Mouse (Mus musculus): ENCODE measurements around the gene Slit3.

Gene Slit3

DNA sequence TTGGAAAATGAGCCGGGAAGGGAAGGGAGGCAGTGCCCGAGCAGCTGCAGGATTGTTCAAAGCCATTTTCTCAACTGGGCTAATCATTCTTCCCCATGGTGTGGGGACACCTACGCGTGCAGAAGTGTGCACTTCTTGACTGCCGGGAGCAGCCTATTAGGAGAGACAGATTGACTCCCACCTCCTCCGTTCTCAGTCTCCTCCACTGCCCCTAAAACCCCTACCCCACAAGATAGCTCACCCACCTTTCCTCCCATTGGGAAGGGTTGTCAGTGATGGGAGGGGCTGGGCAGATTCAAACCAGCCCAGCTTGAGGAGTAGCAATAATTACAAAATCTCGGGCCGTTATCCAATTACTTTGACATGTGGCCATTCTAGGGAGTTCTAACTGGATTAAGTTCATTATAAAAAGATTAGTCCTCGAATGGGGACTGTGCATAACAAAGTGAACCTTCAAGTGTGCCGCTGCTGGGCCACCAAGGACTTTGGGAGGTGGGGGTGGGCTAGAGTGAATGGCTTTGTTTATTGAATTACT, 333.2 kb downstream of the Slit3 start:
- WGBS: 50% methylated on average over 10 of the region's 10 CpGs

DNA sequence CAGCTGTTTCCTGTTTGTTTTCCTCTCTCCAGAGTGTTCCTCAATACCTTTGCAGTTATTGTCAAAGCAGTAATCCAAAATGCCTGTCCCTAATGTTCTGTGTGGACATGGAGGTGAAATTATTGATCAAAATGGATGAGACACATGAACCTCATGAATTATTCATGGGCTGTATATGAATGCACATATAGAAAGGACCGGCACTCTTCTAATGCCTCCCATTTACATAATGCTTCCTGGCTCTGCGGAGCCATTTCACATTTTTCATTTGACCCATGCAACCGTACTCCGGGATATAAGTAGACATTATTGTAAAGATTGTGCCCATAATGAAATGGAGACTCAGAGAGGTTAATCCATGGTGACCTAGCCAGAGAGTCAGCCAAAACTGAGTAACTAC, 333.8 kb downstream of the Slit3 start:
- WGBS: 61% methylated on average over 4 of the region's 4 CpGs

DNA sequence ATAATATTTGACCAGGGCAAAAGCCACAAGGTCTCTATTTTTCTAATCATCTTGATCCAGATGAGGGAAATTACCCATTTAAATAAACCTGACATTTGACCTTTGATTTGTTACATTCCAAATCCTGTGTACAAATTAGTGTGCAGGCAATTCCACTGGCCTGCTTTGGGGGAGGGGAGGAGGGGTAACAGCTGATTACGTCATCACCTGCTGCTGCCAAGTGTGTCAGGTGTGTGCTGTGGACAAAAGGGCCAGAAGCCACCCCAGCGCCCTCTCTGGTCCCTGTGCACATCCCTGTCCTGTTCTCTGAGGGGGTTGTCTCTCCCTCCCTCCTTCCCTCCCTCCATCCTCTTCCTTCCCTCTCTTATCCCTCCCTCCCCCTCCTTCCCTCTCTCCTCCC, 337.0 kb downstream of the Slit3 start:
- 52% methylated on average over 2 of the region's 2 CpGs for WGBS

DNA sequence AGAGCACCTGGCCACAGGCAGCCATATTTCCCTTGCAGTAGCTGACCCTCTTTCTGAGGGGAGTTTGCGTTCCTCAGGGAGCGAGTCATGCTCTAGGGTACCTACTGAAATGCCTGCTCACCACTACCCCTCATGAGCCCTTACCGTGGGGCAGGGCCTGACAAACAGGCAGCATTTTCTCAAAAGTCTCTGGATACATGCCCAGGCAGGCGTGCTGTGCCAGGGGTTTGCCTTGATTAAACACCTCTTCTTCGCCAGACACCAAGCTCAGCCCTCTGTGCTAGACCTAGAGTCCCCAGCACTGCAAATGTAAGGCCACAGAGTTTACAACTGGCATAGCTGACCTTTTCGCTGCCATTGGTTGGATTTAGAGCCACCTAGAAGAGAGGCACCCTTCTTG, 345.7 kb downstream of the Slit3 start:
- WGBS: 81% methylated on average over 6 of the region's 6 CpGs

DNA sequence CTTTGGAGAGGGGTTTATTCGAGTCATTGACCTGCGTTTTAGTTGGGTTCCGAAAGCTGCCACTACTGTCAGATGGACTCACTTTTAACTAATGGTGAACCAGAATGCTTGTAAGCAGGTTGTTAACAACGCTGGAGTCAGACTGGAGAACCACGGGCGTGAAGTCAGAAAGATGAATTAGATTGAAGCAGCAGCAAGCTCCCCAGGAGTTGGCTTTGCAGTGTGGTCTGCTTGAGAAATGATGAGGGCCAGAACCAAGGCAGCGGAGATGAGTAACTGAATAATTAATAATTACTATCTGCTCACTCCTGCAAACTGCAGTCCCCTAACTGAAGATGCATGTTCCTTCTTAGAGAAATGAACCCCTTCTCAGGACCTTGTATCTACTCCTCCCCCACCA, 347.8 kb downstream of the Slit3 start:
- 93% methylated on average over 7 of the region's 7 CpGs for WGBS

DNA sequence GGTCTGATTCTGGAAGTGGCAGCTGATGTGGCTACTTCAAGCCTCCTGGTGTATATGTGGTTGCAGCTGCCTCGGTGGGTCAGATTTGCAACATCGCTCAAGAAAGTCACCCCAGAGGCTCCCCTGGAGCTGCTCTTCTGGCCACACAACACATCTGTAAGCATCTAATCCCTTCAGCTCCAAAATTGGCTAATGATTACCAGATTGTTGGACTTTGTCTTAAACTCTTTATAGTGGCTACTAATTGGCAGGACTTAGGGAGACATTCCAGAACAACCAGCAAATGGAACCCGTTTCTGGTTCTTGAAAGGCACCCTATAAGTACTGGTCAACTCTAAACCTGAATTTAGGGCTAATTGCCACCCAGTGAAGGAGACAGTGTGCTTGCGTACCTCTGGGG, 348.9 kb downstream of the Slit3 start:
- 75% methylated on average over 4 of the region's 4 CpGs for WGBS

DNA sequence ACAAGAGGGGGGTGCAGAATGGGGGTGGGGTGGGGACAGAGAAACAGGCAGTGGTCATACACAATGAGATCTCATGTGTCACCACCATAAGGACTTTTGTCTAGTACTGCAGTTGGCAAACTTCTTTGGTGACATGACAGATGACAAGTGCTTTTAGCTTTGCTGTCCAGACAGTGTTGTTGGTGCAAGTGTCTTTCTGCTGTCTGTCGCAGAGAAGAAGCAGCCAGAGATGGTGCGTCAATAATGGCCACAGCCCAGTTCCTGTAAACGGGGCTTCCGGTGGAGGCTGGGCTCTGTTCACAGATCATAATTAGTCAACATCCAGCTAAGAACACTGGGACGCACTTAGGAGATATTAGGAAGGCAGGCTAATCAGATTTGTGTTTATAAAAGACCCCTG, 349.8 kb downstream of the Slit3 start:
- 68% methylated on average over 5 of the region's 5 CpGs for WGBS

DNA sequence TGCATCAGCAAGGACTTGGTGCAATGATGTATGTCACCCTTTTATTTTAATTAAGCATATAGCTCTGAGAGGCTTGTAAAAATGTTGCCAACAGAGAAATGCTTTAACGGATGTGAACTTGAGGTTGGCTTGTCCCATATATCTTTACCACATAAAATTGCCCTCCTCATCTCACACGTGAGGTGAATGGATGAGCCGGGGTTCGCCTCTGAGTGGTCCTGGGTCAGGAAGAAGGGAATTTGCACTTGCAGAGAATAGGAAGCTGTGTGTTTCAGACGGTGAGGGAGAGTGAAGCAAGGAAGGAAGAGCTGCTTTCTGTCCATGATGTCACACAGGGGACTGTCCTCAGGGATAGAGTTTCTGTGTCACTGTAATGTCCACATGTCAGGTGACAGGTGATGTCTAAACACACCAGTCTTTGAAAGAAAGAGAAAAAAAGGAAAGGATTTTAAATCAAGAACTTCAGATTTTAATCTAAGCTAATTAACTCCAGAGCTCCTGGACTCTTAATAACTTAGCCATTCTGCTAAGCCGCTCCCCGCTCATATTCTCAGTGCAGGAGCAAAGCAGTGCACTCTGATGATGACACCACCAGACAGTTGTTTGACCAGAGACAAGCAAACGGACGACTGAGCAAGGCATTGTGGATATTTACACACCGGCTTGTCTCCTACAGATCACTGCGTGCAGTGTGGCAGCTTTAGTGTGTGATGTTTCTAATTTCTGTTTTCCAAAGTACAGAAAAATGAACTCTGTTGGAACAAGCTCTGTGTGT, 352.0 kb downstream of the Slit3 start:
- 73% methylated on average over 11 of the region's 11 CpGs for WGBS

DNA sequence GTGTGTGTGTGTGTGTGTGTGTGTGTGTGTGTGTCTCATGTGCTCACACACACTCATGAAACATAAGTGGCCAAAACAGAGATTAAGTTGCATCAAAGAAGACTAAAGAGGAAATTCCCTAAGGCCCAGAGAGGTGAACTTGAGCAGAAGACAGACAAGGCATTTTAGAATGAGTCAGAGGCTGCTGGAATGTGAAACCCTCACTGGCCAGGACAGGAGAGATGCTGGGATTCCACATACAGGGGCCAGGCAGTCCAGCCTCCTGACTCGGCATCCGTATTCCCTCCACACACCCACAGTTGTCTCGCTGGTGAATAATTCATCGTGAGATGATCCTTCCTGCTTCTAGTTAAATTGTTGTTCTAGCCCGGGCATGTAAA, 352.6 kb downstream of the Slit3 start:
- WGBS: 76% methylated on average over 5 of the region's 5 CpGs

DNA sequence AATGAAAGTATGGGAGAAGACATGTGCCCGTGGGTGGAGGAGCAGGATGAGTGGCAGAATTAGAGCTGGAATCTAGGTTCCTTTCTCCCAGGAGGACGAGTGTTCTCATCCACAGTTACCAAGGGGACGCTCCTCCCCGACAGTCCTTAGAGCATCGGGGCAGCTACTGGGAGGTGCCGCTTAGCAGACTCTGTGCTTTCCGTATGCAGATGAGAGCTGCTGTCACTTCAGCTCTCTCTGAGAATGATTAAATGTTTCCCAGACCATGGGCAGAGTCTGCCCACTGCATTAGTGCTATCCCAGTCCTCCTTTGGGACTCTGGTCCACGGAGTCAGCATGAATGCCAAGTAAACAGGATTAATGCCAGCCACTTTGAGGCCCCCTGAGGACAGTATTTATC, 359.1 kb downstream of the Slit3 start:
- WGBS: 41% methylated on average over 8 of the region's 8 CpGs

DNA sequence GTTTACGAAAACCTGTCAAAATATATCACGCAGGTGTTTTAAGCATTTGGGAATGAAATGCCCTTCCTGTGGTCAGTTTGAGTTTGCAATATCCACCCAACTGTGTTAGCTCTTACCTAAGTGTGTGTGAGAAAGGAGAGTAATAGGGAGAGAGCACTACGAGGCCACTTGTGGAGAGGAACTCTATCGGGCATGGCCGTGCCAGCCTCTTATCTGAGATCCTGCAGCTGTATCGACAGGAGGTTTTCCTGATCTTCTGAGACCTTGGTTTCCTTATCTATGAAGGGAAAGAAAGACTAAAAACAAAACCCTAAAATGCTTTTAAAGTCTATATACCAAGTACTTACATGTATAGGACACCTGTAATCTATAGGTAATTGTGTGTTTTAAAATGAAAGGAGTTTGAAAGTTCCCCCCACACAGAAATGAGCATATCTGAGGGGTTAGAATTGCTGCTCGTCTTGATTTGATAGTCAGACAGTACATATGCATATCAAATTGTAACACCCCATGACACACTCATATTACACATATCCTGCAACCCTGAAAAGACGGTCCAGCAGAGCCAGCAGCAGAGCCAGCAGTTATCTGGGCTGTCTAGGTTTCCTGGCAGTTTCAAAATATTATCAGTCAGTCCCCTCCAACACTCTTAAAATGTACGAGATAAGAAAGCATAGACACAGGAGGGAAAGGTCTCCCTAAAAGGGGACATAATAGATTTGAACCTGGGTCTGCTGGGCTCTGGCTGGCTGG, 360.8 kb downstream of the Slit3 start:
- WGBS: 88% methylated on average over 9 of the region's 9 CpGs

DNA sequence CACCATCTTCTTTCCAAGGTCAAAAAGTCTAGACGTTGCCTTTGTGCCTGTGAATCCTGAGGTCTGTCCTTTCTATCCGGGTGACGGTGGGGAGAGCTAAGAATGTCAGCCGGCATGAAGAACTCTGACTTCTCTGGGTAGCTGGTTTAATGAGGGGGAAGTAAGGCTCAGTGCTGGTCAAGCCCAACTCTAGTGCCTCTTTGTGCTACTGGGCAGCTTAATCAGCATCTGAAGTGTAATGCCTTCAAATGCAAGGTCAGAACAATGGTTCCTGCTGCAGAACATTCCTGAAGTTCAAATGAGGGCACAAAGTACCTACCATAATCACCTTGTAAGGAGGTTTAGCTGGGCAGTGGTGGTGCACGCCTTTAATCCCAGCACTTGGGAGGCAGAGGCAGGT, 366.9 kb downstream of the Slit3 start:
- WGBS: 88% methylated on average over 5 of the region's 5 CpGs

DNA sequence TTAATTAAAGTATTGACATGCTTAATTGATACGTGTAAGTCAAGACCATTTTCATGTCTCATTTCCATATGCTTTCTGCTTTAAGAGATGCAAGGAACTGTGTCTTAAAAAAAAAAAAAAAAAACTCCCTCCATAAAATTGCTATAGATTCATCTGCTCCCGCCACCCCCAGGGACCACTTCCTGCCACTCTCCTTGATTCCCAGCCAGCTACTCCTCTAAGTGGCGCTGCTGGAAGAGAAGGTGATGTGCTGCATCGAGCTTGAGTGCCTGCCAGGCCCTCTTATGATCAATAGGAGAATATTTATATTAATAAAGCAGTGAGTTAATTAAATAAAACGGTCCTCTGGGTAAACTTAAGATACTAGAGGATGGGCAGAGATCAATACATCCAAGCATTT, 370.7 kb downstream of the Slit3 start:
- 64% methylated on average over 5 of the region's 5 CpGs for WGBS

DNA sequence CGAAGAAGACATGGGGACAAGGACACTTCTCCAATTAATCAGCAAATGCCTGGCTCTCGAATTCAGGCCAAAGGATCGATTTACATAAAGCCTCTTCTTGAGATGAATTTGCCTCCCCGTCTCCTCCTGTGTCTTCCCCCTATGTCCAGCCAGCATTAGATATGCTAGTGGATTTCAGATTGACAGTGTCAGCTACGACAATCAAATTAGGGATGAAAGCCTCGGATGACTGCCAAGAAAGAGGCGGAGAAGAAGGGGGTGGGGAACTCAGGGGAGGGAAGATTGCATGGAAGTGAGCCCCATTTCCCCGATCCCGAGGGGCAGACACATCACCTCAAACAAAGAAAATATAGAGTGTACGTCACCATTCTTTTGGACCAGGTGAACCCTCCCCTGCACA, 375.9 kb downstream of the Slit3 start:
- 72% methylated on average over 10 of the region's 10 CpGs for WGBS

DNA sequence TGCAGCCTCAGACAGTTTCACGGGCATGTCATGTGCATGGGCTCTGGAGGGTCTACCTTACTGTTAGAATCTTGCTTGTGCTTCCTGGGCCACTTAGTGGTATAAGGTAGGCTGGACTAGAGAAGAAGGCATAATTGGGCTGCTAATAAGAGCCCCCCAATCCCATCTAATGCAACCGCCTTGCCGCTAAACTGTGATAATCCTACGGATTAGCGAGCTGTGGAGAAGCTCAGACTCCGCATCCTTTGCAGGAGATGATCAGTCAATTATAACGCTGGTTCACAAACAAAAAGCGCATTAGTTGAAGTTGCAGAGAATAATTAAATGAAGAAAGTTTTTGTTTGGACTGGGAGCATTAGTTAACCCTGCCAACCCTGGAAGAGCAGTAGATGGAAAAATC, 376.9 kb downstream of the Slit3 start:
- 75% methylated on average over 8 of the region's 8 CpGs for WGBS

DNA sequence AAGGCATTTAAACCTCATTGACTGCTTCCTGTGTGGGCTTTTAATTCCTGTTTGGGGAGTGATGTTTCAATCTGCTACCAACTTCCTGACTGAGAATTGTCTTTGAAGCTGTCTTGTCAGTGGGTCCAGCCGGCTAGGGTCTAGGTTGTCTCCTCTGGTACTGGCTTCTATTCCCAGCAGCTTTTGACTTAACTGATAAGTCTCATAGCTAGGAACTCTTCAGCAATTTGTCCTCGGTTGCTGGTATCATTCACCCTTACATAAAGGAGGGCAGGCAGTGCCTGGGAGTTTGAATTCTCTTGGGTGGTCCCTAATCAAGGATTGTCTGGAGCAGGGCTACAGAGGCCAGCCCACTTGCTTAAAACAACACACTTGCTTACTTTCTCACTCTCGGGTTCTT, 381.1 kb downstream of the Slit3 start:
- WGBS: 65% methylated on average over 3 of the region's 3 CpGs

DNA sequence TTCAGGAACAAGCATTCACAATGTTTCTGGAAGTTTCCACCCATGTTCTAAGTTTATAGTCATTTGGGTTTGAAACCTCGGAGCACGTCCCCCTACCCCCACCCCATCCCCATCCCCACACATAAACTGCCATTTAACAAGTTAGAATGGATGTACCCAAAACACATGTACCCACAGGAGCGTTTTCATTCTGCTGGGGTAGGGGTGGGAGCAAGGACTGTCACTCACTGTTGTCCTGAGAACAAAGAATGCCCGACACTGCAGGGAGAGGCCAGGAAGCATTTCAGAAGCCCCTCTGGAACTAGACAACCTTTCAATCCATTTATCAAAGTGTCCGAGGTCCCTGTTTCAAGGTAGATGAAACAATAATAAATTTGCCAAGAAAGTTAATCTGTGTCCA, 383.0 kb downstream of the Slit3 start:
- WGBS: 37% methylated on average over 5 of the region's 5 CpGs

DNA sequence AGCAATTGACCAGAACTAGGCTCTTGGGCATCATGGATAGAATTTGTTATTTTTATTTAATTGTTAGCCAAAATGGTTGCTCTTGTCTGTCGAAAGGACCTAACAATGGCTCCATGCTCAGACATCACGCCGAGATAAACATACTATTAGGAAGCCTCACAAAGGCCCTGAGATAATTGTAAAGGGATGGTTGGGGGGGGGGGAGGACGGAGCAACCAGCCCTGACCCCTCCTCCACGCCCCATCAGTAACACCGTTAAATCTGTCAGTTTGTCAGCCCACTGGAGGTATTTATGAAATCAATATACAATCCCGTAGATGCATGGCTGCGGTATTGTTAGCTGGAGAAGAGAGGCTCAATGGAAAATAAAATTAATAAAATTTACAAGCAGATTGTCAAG, 383.9 kb downstream of the Slit3 start:
- 77% methylated on average over 8 of the region's 8 CpGs for WGBS

DNA sequence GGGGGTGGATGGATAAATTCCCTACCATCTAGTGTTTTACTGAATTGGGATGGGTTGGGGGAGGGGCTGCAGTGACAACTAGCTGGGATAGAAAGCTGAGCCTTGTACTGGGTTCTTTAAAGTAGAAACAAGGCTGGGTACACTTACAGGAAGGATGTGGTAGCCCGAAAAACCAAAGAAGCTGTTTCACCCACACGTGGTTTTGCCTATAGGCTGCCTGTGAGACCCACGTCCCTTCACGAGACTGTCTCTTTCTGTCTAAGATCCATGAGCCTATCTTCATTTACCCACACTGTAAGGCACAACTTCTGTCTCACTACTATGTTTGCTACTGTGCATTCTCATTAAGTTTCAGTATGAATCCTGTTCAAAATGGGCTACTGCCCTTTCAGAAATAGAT, 384.3 kb downstream of the Slit3 start:
- 68% methylated on average over 4 of the region's 4 CpGs for WGBS

DNA sequence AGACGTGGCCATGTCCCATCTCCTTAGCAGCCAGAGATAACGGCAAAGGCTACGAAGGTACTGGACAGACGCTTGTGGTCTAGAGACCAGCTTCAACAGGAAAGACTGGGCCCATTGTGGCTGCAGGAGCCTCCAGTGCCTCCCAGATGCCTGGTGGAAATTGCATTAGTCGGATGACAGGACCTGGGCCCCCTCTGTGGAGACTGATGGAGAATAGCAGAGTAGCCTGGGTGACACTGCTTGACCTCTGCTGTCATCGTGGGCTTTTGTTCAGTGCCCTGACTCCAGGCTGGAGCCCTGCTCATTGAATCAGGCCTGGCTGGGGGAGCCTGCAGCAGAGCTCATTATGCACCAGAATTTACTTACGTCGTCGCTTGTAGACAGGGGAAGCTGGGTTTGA, 384.8 kb downstream of the Slit3 start:
- WGBS: 83% methylated on average over 9 of the region's 9 CpGs

DNA sequence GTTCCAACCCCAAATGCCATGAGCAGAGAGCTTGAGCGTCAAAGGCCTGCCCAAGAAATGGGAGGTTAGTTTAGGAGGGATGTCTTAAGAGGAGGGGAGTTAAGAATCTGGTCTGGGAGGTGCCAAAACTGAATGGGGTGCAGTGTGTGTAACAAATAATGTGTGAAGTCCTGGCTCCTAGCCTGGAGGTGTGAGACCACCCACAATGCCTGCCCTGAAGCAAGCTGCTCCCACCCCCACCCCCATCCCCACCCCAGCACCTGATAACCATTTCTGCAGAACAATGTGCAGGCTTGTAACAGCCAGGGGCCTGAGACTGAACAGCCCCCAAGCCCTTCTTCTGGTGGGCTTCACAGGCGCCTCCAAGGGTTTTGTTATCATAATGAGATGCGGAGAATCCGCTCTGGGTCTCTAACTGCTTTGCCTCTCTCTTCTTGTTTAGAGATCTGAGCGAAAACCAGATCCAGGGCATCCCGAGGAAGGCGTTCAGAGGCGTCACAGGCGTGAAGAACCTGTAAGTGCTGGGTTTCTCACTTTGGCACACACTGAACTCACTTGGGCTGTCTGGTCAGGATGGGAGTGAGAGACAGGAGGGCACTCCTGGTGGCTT, 386.9 kb downstream of the Slit3 start:
- WGBS: 86% methylated on average over 9 of the region's 9 CpGs

DNA sequence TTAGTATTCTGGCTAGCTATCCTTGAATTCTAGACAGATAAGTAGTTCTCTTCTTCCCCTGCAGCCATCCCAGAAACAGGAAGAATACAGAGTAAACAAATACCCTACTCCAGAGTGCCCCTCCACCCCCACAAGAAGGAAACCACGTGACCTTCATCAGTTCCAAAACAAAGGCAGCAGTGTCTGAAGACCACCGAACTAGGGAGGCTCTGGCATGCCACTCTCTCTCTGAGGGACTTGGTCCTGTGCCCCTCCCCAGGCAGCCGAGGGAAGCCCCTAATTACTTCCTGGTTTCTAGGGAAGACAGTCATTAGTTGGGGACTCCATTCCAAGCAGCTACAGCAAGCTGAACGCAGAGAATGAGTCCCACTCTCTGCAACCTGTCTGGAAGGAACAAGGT, 391.7 kb downstream of the Slit3 start:
- WGBS: 28% methylated on average over 4 of the region's 4 CpGs

DNA sequence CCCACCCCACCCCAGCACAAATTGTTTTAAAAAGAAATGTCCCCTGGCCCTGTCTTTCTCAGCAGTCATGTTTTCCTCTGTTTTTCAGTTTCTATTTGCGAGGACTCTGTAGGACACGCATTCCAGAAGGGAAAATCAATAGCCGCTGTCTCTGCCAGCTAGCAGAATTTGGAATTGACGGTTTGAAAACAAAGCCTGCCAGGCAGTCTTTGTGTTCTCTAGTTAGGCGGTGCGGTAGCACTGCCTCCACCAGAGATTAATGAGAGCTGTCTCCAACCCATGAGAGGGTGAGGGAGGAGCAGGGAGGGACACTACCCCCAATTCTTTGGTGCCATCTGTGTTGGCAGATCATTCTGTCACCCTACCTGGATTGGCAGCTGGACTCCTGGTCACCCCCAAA, 392.3 kb downstream of the Slit3 start:
- 36% methylated on average over 6 of the region's 6 CpGs for WGBS
